Mouse (Mus musculus) cerebellum, adult 9-10 months (tissue): ENCODE results near the gene Srf.
"Not testable (repeated sequence)": the region's sequence is repeated elsewhere in the genome, so short reads cannot be mapped to it uniquely, and the experiment has no call there.

ENCODE experiments used
- DNase-seq: peaks from one replicate; pipeline ENCODE4 v3.0.0; 2022

Gene Srf

GRCm38 (mm10) chr17:46555673-46556583 lies at the start of gene Srf:
Srf (minus strand) TSS chr17:46556175.
- peak; percentile 98 for DNase-seq

- no peak for DNase-seq
Observed at GRCm38 (mm10) chr17:46605126-46605525, 49.2 kb upstream of the Srf start.

GRCm38 (mm10) chr17:46603229-46603628 lies 47.3 kb upstream of the Srf start:
- DNase-seq, result no peak

- no peak for DNase-seq
Observed at GRCm38 (mm10) chr17:46602212-46602611, 46.2 kb upstream of the Srf start.

- DNase-seq, result no peak
Observed at GRCm38 (mm10) chr17:46600569-46600968, 44.6 kb upstream of the Srf start.

GRCm38 (mm10) chr17:46598963-46599362 lies 43.0 kb upstream of the Srf start:
- no peak for DNase-seq

GRCm38 (mm10) chr17:46597956-46598355 lies 42.0 kb upstream of the Srf start:
- no peak for DNase-seq

- DNase-seq, result no peak
Observed at GRCm38 (mm10) chr17:46595336-46595735, 39.4 kb upstream of the Srf start.

GRCm38 (mm10) chr17:46594606-46595005 lies 38.6 kb upstream of the Srf start:
- no peak for DNase-seq

GRCm38 (mm10) chr17:46593124-46593523 lies 37.1 kb upstream of the Srf start:
- DNase-seq, result no peak

- DNase-seq, result no peak
Observed at GRCm38 (mm10) chr17:46591406-46591805, 35.4 kb upstream of the Srf start.

- DNase-seq, result no peak
Observed at GRCm38 (mm10) chr17:46590439-46590838, 34.5 kb upstream of the Srf start.

- DNase-seq, result peak; percentile 41
Observed at GRCm38 (mm10) chr17:46589635-46590314, 33.8 kb upstream of the Srf start.

- DNase-seq, result no peak
Observed at GRCm38 (mm10) chr17:46588913-46589312, 32.9 kb upstream of the Srf start.

GRCm38 (mm10) chr17:46588173-46588572 lies 32.2 kb upstream of the Srf start:
- DNase-seq, result no peak

- no peak for DNase-seq
Observed at GRCm38 (mm10) chr17:46586327-46586726, 30.4 kb upstream of the Srf start.

- no peak for DNase-seq
Observed at GRCm38 (mm10) chr17:46578650-46579049, 22.7 kb upstream of the Srf start.

- DNase-seq, result no peak
Observed at GRCm38 (mm10) chr17:46576070-46576469, 20.1 kb upstream of the Srf start.

- DNase-seq, result no peak
Observed at GRCm38 (mm10) chr17:46574535-46574934, 18.6 kb upstream of the Srf start.

- no peak for DNase-seq
Observed at GRCm38 (mm10) chr17:46571005-46571404, 15.0 kb upstream of the Srf start.

GRCm38 (mm10) chr17:46559146-46559545 lies 3.2 kb upstream of the Srf start:
- no peak for DNase-seq

GRCm38 (mm10) chr17:46558151-46558550 lies 2.2 kb upstream of the Srf start:
- DNase-seq, result peak; percentile 17

- not testable (repeated sequence) for DNase-seq
Observed at GRCm38 (mm10) chr17:46557321-46557720, 1.3 kb upstream of the Srf start.

GRCm38 (mm10) chr17:46556584-46556945 lies 590 bp upstream of the Srf start:
- peak; percentile 72 for DNase-seq
